Mouse (Mus musculus) hindbrain, embryonic 16.5 days (tissue): Measurements from ENCODE around the gene Agbl4. TPM values are rescaled to one million over a fixed set of nuclear protein-coding genes. Genes with fewer than 3 reads are reported as not detected.

Experiments used
- ATAC-seq: fragments of 200-750 bp; cut with Nextera tagmentation; 2 replicates; pipeline ENCODE4 v1.8.0; 2017; ENCODE audit warnings: moderate TSS enrichment, moderate library complexity
- H3K27ac ChIP-seq: fragments of 300-500 bp; sonication (generic); 2 replicates; pipeline ENCODE4 v1.5.1; 2014; ENCODE audit warnings: low read depth, mild to moderate bottlenecking, control low read depth, low read length, moderate library complexity
- H3K27me3 ChIP-seq: fragments of 300-500 bp; sonication (generic); replicated peaks from 2 replicates; pipeline ENCODE4 v1.6.1; 2014; ENCODE audit warnings: low read length; ENCODE audit not compliant: control insufficient read depth, insufficient read depth
- H3K36me3 ChIP-seq: fragments of 300-500 bp; sonication (generic); 2 replicates; pipeline ENCODE4 v1.6.1; 2014; ENCODE audit warnings: mild to moderate bottlenecking, low read length, moderate library complexity, mixed read lengths; ENCODE audit not compliant: control insufficient read depth, insufficient read depth
- H3K4me1 ChIP-seq: fragments of 300-500 bp; sonication (generic); 2 replicates; pipeline ENCODE4 v1.6.1; 2014; ENCODE audit warnings: low read depth, low read length; ENCODE audit not compliant: control insufficient read depth, insufficient read depth
- H3K4me2 ChIP-seq: fragments of 300-500 bp; sonication (generic); 2 replicates; pipeline ENCODE4 v1.6.1; 2014; ENCODE audit warnings: mild to moderate bottlenecking, low read length, control low read depth, moderate library complexity
- H3K4me3 ChIP-seq: fragments of 300-500 bp; sonication (generic); 2 replicates; pipeline ENCODE4 v1.5.1; 2014; ENCODE audit warnings: mild to moderate bottlenecking, low read length, control low read depth, moderate library complexity
- H3K9ac ChIP-seq: fragments of 300-500 bp; sonication (generic); 2 replicates; pipeline ENCODE4 v1.6.1; 2014; ENCODE audit warnings: low read depth, mild to moderate bottlenecking, control low read depth, low read length, moderate library complexity
- H3K9me3 ChIP-seq: fragments of 300-500 bp; sonication (generic); 2 replicates; pipeline ENCODE4 v1.6.1; 2014; ENCODE audit warnings: mild to moderate bottlenecking, low read length, moderate library complexity; ENCODE audit not compliant: control insufficient read depth
- WGBS: fragments of 180-500 bp; shearing (Covaris S2); extraction: QIAGEN DNeasy Blood & Tissue Kit; methylation state at CpG from one replicate; pipeline ENCODE4 v1.1.7; 2014; 5-methylcytosine and 5-hydroxymethylcytosine counted together
- polyA plus RNA-seq: library from polyadenylated mRNA; unstranded; fragments of >200 nt; fragmentation: Nextera tagmentation; extraction: Ambion mirVana; gene quantifications from 2 replicates; pipeline ENCODE4 v1.2.1, GENCODE M21; 2015

Gene Agbl4
- polyA plus RNA-seq, 1 experiment from 2014 or later = 4.8 TPM

- Histone ChIP-seq H3K9ac (no peak overlapping the region), H3K27me3 (no peaks in the 10 kb centered on the region), H3K27ac (no peak overlapping the region), H3K4me2 (no peak overlapping the region), H3K4me1 (peaks cover 3% of the 10 kb centered on the region; the same call in 1 of the 2 replicates), H3K9me3 (no peaks in the 10 kb centered on the region), H3K36me3 (no peaks in the 10 kb centered on the region), H3K4me3 (no peak overlapping the region)
- WGBS = 25% methylated on average over 4 of the region's 4 CpGs
- ATAC-seq = peak; percentile 52
Measured at GRCm38 (mm10) chr4:111517063-111517792, 1119.8 kb downstream of the Agbl4 start.

GRCm38 (mm10) chr4:111518191-111518590 lies 1120.7 kb downstream of the Agbl4 start:
- Histone ChIP-seq H3K9me3 (no peaks in the 10 kb centered on the region), H3K27ac (no peak overlapping the region), H3K4me3 (no peak overlapping the region), H3K4me1 (peaks cover 3% of the 10 kb centered on the region; the same call in 1 of the 2 replicates), H3K36me3 (no peaks in the 10 kb centered on the region), H3K27me3 (no peaks in the 10 kb centered on the region), H3K4me2 (no peak overlapping the region), H3K9ac (no peak overlapping the region)
- WGBS = 84% methylated on average over 4 of the region's 4 CpGs
- ATAC-seq = no peak

DNA sequence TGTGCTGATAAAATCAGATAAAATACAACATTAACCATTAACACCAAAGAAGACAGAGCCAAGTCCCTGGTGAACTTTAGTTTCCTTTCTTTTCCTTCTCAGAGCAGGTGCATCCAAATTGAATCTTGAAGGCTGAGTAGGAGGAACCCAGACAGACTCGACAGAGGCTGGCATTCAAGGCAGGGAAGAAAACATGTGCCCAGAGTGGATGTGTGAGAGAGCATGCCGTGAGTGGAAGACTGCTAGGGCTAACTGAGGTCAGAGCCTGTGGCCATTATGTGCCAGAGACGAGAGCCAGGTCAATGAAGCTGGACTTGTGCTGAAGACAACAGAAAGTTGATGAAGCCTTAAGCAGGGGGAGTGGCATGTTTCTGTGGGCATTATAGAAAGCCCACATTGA lies 1121.8 kb downstream of the Agbl4 start:
- 61% methylated on average over 3 of the region's 3 CpGs for WGBS
- Histone ChIP-seq H3K4me1 (peaks cover 3% of the 10 kb centered on the region; the same call in 1 of the 2 replicates), H3K36me3 (no peaks in the 10 kb centered on the region), H3K27me3 (no peaks in the 10 kb centered on the region), H3K9ac (no peak overlapping the region), H3K4me3 (no peak overlapping the region), H3K9me3 (no peaks in the 10 kb centered on the region), H3K27ac (no peak overlapping the region), H3K4me2 (no peak overlapping the region)
- no peak for ATAC-seq

GRCm38 (mm10) chr4:111520006-111520405 lies 1122.5 kb downstream of the Agbl4 start:
- Histone ChIP-seq H3K27ac (no peak overlapping the region), H3K9me3 (no peaks in the 10 kb centered on the region), H3K36me3 (no peaks in the 10 kb centered on the region), H3K4me2 (no peak overlapping the region), H3K27me3 (no peaks in the 10 kb centered on the region), H3K4me3 (no peak overlapping the region), H3K4me1 (peaks cover 3% of the 10 kb centered on the region; the same call in 1 of the 2 replicates), H3K9ac (no peak overlapping the region)
- ATAC-seq = no peak
- WGBS = 88% methylated on average over 2 of the region's 2 CpGs

DNA sequence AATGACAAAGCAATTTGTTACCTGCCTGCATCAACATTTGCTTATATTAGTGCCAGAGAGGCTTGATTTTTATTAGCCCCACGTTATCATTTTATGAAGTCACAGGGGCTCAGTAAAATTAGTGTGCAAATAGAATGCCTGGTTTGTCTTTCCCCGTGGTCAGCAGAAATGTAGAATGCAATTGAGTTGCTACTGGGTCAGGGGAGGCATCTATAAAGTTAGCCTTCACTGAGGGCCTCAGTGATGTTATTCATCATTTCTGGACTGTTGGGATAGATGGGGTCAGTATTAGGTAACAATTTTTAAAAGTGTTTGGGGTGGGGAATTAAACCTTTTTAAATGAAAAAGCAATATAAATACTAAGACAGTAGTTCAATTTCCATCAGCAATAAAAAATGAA lies 1125.5 kb downstream of the Agbl4 start:
- no peak overlapping the region for H3K9ac ChIP-seq
- no peak overlapping the region for H3K4me2 ChIP-seq
- no peaks in the 10 kb centered on the region for H3K9me3 ChIP-seq
- H3K4me1 ChIP-seq = no peaks in the 10 kb centered on the region
- no peaks in the 10 kb centered on the region for H3K27me3 ChIP-seq
- no peak overlapping the region for H3K27ac ChIP-seq
- WGBS = 52% methylated on average over 2 of the region's 2 CpGs
- ATAC-seq = no peak
- H3K36me3 ChIP-seq = no peaks in the 10 kb centered on the region
- no peak overlapping the region for H3K4me3 ChIP-seq

DNA sequence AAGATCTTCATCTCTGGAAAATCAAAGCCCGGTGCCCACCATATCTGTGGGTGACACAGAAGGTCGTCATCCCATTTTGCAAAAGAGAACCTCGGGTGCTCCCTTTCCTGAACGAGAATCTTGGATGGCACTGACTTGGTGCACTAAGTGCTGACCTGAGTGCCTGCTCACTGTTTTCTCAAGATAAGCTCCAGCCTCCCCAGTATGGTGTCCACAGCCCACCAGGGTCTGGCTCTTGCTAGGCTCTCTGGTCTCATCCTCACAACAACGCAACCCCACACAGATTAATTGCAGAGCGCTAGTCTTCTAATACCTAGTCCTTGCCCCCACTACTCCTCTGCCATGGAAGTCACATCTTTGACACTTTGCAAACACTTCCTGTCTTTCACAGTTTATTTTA lies 1131.5 kb downstream of the Agbl4 start:
- no peak for ATAC-seq
- H3K4me2 ChIP-seq = no peak overlapping the region

DNA sequence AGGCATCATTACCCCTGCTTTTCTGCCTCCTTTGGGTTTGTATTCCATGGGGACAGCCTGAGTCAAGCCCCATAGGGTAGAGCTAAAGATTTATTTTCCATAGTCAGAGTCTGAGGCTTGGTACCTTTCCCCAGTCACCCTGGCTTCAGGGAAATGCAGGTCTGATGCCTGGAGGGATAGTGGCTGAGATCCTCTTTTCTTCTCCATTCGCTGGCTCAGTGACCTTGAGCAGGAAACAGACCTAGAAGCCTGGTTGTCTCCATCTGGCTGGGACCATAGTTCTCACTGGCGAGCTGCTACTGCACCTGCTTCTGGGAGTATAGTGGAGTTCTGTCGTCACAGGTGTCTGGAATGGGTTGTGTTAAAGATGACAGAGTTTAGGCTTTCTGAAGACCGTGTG lies 1132.5 kb downstream of the Agbl4 start:
- Histone ChIP-seq H3K36me3 (no peaks in the 10 kb centered on the region), H3K4me2 (no peak overlapping the region), H3K9ac (no peak overlapping the region), H3K4me3 (no peak overlapping the region), H3K27ac (no peak overlapping the region), H3K4me1 (no peaks in the 10 kb centered on the region), H3K27me3 (no peaks in the 10 kb centered on the region), H3K9me3 (no peaks in the 10 kb centered on the region)
- WGBS = 77% methylated on average over 4 of the region's 4 CpGs
- ATAC-seq = peak; percentile 40; the same call in 1 of the 2 replicates

More for the DNA sequence above, 1131.5 kb downstream of the Agbl4 start:
- H3K27me3 ChIP-seq = no peaks in the 10 kb centered on the region
- H3K36me3 ChIP-seq = no peaks in the 10 kb centered on the region
- no peak overlapping the region for H3K9ac ChIP-seq
- 92% methylated on average over 6 of the region's 6 CpGs for WGBS
- H3K4me1 ChIP-seq = no peaks in the 10 kb centered on the region
- no peaks in the 10 kb centered on the region for H3K9me3 ChIP-seq
- no peak overlapping the region for H3K4me3 ChIP-seq
- H3K27ac ChIP-seq = no peak overlapping the region

- H3K27ac ChIP-seq = no peak overlapping the region
- H3K9me3 ChIP-seq = no peaks in the 10 kb centered on the region
- no peak overlapping the region for H3K4me2 ChIP-seq
- H3K27me3 ChIP-seq = no peaks in the 10 kb centered on the region
- no peak overlapping the region for H3K4me3 ChIP-seq
- no peaks in the 10 kb centered on the region for H3K36me3 ChIP-seq
- H3K9ac ChIP-seq = no peak overlapping the region
- ATAC-seq = no peak
- no peaks in the 10 kb centered on the region for H3K4me1 ChIP-seq
- WGBS = 91% methylated on average over 2 of the region's 2 CpGs
Measured at GRCm38 (mm10) chr4:111530537-111530936, 1133.1 kb downstream of the Agbl4 start.

DNA sequence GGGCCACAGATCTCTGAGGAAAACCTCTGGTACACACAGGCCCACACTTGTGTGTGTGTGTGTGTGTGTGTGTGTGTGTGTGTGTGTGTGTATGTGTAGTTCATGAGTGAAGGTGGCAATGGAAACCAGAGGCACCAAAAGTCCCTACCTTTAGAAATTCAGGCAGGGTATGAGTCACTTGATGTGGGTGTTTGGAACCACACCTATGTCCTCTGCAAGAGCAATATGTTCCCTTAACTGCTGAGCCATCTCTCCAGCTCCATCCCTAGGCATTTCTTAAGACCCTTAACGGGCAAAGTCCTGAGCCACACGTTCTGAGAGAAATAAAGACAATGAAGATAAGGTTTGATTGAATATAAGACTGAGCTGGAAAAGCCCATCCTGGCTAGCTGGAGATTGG lies 1147.2 kb downstream of the Agbl4 start:
- no peak overlapping the region for H3K4me2 ChIP-seq
- no peaks in the 10 kb centered on the region for H3K4me1 ChIP-seq
- no peak overlapping the region for H3K27ac ChIP-seq
- no peaks in the 10 kb centered on the region for H3K27me3 ChIP-seq
- H3K9me3 ChIP-seq = no peaks in the 10 kb centered on the region
- WGBS = 83% methylated on average over 2 of the region's 2 CpGs
- ATAC-seq = no peak
- no peaks in the 10 kb centered on the region for H3K36me3 ChIP-seq
- H3K4me3 ChIP-seq = no peak overlapping the region
- no peak overlapping the region for H3K9ac ChIP-seq
